Mouse (Mus musculus) left cerebral cortex, postnatal 14 days (tissue): Measurements from ENCODE around the gene Magoh. TPM values are rescaled to one million over a fixed set of nuclear protein-coding genes. Genes with fewer than 3 reads are reported as not detected.

Experiments
- DNase-seq, 2 experiments: peaks; one replicate each; pipeline ENCODE4 v3.0.0; 2021 to 2022; ENCODE audit warnings: low spot score in 2 of 2, mixed read lengths in 1 of 2
- intact Hi-C: fragments of 180-260 bp; cut with DNase I; formaldehyde crosslinking; loops from one replicate; pipeline ENCODE4 v1.15.1; 2025
- long read RNA-seq, 2 experiments: library from polyadenylated mRNA; stranded (forward); transcript quantifications; one replicate each; pipeline ENCODE4 v2.0.0; 2021
- total RNA-seq, 2 experiments: library from RNA; stranded (reverse); gene quantifications; 2 replicates each; pipeline ENCODE4 v1.2.3; 2021

Magoh gene
- total RNA-seq = 10 to 100 TPM; 38.0 to 40.0 TPM
- long read RNA-seq, experiment 1, transcript Magoh-201 (5 exons, 692 nt) = major isoform, 18 of 19 reads
- long read RNA-seq, experiment 1, partial matches to known transcripts = 0 of 19 reads
- long read RNA-seq, experiment 1, other reads (novel, unspliced or antisense) = 1 of 19 reads
- long read RNA-seq, experiment 2, transcript Magoh-201 (5 exons, 692 nt) = major isoform, 10 of 14 reads
- long read RNA-seq, experiment 2, partial matches to known transcripts = 1 of 14 reads
- long read RNA-seq, experiment 2, other reads (novel, unspliced or antisense) = 3 of 14 reads

DNA sequence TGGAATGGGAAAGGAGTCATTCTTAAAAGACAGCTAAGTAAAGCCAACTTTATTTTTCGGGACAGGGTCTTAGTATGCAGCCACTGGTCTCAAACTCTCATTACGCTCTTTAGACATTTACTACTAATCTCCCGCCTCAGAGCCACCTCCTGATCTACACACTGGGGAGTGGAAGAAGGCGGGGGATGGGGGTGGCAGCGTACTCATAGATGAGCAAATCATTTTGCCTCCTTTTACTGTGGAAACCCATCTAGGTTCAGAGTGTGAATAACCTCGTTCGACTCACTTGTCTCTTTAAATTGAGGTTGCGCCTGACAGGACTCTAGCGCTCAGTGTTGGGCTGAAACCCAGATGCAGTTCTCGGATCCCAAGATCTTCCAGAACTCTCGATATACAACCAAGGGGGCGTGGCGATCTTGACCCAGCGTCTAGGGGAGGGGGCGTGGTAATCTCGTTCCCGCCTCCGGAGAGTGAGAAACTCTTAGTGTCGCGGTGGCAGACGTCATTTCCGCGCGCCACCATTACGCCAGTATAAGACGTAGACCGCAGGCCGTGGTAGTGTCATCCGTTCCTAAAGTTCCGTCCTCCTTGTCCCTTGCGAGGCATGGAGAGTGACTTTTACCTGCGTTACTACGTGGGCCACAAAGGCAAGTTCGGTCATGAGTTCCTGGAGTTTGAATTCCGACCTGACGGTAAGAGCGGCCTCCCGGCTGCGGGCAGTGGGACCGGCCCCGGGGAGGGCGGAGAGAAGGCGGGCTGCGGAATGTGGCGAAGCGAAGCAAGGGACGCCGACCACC lies at the start of gene Magoh:
Gene Magoh, plus strand, starts transcription at position 502 of the 797 bp plus-strand sequence.
- peak; percentile 96 to 97 for DNase-seq
- intact Hi-C loops = no loop called here

DNA sequence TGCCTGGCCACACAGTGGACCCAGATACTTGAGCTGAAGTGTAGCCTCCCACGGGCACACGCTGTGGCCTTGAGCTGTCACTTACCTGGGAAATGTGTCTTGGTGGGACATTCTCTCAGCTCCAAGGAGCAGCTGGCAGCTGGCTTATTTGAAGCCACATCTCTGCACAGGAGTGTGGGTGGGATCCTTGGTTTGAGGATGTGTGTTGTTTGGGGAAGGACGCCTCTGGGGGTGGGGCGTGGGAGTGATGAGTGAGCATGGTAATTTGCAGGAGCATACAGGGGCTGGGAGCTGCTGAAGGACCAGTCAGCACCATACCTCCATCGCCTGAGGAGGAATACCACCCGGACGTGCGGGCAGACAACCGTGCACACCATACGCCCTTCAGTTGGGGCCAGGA lies 49.4 kb upstream of the Magoh start:
- intact Hi-C loops = no loop called here
- peak; percentile 47 to 70 for DNase-seq

DNA sequence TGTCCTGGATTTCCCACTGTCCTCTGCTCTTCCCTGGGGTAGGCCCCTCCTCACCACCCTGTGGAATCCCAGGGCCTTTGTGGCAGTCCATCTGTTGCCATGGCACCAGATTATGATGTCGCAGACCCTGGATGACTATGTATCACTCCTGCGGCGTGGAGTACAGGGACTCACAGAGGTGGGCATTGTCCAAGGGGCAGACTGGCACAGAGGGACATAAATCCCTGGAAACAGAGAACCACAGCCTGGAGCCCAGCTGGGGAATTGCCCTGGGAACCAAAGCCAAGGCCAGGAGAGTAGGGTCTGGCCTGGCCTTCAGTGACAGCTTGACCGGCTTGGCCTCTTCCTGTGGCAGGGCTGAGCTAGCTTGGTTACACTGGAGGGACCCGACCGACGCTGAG lies 48.7 kb upstream of the Magoh start:
- DNase-seq = no peak
- intact Hi-C loops = no loop called here

DNA sequence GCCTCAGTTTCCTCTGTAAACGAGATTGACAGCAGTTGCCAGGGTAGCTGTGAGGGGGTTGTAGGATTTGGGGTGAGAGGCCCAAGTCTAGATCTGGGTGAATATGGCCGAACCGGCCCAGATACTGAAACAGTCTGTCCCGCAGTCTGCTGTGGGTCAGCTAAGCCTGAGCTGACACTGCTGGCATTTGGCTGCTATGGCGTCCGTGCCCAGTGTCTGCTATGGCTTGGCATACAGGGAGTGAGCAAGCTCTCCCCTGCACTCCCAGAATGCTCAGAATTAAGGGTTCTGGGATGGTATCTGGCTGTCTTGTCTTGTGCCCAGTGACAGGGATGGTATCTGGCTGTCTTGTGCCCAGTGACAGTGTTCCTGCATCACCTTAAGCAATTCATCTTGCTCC lies 47.9 kb upstream of the Magoh start:
- no peak for DNase-seq
- intact Hi-C loops = no loop called here

DNA sequence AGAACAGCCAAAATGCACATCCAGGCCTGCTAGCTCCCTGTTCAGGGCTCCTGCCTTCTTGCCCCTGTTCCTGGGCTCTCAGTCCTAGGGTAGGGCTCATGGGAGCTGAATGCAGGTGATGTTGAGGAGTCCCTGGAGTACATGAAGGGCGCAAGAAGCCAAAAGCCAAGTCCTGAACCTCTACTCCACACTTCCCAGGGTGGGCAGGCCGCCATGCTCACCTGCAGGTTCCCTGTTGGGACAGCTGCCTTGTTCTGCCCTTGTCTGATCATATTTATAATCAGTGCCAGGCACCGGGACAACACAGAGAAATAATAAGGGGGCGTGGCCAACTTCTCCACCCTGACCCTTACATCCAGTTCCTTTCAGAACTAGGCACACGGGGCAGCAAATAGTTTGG lies 46.0 kb upstream of the Magoh start:
- DNase-seq = no peak
- intact Hi-C loops = no loop called here

DNA sequence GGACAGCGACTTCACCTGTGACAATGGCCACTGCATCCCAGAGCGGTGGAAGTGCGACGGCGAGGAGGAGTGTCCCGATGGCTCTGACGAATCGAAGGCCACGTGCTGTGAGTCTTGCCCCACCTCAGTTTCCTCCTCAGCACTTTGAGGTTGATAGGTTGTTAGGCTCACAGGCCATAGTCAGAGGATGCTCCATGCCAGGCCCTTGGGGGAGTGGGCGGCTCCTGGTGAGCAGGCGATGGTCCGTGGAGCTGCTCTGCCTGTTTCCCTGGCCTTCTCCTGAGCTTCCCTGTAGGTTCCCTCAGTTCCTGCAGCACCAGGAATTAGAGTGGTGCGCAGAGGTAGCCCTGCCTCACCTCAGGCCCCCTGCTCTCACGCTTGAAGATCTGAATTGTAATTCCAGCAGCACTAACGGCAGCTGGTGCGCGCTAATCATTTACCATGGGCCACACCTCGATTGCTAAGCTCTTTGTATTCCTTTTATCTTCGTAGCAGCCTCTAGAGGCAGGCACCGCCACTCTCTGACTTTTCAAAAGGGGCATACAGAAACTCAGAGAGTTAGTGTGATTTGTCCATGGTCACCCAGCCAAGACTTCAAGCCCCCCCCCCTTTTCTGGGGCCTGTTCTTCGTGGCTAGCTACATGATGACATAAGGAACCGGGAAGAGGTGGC lies 44.8 kb upstream of the Magoh start:
- DNase-seq = no peak
- intact Hi-C loops = no loop called here

DNA sequence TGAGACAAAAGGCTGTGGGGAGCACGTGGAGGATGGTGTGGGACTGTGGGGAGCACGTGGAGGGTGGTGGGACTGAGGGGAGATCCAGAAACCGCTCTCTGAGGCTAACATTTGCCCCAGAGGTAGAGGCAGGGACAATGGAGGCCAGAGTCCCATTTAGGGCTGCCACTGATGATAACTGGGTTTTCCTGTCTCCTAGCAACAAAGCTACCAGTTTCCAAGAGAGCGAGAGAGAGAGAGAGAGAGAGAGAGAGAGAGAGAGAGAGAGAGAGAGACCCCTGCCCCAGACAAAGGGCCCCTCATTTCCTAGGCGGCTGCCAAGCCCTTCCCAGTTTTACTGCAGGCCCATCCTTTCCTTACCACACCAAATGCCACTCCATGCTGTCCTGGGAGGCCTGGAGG lies 44.0 kb upstream of the Magoh start:
- DNase-seq = no peak
- intact Hi-C loops = no loop called here

DNA sequence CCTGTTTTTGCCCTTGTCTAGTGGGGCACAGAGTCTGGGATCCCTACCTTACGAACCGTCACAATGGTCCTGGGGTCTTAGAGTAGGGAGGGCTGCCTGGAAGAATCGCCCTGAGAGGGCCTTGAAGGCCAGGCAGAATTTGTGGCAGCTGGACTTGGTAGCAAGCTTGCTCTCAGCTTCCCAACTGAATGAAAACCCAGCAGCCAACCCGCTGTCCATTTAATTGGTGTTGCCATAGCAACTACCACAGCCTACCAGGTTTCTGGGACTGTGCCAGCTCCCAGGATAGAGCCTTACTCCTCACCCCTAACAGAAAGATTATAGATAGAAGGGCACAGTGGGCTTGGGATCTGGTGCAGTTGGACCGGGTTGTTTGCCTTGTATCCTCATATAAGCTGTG lies 42.8 kb upstream of the Magoh start:
- intact Hi-C loops = no loop called here
- peak; percentile 80 to 82 for DNase-seq

DNA sequence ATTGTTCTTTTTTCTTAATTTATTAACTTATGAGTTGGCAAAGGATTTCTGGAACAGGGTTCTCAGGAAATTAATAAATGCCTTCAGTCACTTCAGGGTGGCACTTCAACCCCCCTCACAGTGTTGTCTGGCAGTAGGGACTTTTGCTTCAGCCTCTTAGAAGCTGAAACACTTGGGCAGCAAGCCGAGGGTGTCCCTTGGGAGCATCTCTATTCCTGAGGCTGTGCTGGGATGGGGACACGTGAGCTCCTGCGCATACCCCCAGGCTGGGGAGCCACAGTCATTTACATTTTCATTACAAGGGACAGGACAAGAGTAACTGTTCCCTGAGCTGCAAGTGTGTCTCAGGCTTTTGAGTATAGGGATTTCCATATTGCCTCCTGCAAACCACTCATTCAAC lies 41.6 kb upstream of the Magoh start:
- intact Hi-C loops = no loop called here
- DNase-seq = no peak

DNA sequence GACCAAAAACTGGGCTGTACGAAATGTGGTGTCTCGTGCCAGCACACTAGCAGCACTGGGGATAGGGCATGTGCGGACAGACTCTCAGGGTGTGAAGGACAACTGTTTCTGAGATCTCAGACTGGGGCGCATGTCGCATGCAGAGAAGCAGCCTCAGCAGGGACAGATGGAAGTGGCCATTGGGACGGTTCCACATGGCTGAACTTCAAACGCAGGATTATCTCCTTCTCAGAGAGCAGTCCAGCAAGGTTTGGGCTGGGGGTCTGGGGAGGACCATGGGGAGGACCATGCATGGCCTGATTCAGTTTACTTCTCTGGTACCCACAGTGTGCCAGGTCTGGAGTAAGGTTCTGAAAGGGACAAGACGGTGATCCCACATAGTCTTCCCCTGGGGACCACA lies 35.9 kb upstream of the Magoh start:
- DNase-seq = no peak
- intact Hi-C loops = loop anchor here (5.0 kb wide), 1 partner anchor 41 kb away; the partner anchor contains the start of gene Lrp8

DNA sequence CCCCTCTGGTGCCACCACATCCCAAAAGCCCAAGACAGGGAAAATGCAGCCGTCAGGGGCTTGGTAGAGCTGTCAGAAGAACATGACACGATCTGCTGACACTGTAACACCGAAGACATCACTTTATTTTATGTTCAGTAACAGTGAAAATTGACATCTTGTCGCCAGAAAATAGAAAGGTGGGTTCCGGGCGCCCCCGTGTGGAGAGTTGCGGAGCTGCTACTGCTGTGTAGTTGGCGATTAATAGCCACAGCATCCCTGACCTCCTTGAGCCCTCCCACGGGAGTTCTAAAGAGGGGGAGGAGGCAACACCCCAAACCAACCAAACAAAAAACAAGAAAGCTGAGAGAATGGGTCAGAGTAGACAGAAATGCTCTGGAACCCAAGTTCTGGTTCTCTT lies 34.6 kb upstream of the Magoh start:
- peak; percentile 81 to 82 for DNase-seq
- intact Hi-C loops = loop anchor here (1.0 to 5.0 kb wide), 2 partner anchors 43 to 107 kb away; partner anchors contain the start of gene Lrp8

DNA sequence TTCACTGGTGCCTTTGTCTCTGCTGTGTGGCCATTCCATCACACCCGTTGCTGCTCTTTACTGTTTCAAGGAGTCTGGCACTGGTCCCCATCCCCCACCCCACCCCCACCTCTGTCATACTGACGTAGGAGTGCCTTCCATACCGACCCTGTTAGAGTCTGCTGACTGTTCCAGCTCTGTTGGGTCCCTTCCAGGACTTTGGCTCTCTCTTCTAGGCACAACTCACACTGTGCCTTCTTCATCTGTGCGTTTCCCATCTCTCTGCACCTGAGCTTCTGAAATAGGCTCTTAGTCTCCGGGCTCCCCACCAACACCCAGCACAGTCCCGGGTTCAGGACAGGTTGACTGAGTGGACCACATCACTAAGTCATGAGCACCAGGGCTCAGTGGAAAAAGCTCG lies 32.8 kb upstream of the Magoh start:
- intact Hi-C loops = no loop called here
- DNase-seq = no peak

DNA sequence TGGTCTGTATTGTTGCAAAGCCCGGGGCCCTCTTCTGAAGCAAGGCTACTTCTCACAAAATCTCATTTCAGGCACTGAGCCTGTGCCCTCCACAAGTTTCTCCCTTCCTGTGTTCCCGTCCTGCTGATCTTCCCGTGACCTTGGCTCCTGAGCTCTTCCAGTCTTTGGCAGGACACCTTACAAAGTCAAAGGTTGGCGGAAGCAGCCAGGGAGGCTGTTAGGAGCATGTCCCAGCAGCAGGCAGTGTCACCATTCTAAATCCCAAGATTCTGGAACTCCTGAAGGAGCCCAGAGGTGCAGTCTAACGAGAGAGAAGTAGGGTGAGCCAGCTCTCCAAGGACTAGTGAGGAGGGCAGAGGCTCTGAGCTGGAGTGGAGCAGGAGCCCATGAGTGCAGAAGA lies 31.0 kb upstream of the Magoh start:
- DNase-seq = no peak
- intact Hi-C loops = no loop called here

DNA sequence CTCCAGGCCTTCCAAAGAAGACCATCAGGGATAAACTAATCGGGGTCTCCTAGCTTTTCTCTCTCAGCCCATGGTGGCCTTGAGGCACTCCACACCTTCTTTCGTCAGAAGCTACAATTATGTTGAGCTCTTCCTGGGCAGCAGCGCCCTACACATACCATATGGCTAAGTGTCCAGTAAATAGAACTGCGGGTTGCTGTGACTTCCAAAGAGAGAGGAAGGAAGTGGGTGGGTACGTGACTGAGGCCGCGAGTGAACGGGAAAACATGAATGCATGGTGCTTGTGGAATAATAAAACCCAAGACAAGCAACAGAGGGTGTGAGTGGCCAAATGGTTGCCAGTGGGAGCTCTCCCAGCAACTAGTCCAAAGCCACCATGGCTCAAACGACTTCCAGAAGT lies 29.9 kb upstream of the Magoh start:
- intact Hi-C loops = no loop called here
- DNase-seq = no peak

DNA sequence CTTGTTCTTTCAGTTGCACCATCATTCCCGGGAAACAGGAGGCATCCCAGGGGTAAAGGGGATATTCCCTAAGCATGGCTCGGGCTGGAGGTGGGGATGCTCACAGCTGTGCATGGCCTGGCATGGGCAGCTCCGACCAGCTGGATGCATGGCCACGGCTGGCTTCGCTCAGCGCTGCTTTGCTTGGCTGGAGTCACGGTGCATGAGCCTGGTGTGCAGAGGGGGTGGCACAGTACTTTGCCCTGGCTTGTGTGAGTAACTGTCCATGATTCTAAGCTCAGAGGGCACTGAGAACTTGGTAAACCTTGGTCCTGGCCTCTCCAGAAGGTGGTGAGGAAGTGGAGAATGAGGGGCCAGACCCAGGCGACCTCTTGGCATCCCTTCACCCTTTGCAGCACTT lies 29.5 kb upstream of the Magoh start:
- intact Hi-C loops = no loop called here
- DNase-seq = no peak

DNA sequence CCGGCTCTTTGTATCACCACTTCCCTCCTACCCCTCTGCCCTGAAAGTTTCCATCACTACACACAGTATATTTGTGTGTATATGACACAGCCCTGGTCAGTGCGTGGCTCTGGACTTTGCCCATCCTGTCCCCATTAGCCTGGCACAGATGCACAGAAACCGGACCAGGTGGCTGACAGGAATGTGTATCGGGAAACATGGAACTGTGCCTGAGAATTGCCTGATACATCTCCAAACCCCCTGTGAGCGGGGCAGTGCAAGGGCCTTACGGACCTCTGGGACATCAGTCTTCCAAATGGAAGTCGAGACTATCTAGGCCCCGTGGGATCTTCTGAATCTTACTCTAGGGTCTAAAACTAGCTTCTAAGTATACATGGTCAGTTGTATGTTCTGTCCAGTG lies 26.2 kb upstream of the Magoh start:
- intact Hi-C loops = no loop called here
- DNase-seq = no peak

DNA sequence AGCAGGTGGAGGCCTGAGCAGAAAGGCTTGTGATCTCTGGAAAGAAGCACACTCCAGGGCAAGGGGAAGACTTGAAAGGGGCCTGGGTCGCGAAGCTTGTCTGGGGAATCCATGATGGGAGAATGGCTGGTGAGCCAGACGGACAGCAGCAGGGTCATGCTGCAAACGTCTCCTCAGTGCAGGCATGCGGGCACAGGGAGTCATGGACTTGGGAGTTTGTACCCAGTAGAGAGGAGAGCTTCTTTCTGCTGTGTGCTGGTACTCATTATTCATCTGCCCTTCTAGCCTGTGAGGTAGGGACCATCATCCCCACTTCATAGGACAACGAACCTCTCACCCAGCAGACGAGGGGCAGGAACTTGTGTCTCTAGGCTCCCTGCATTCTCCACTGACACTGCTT lies 25.7 kb upstream of the Magoh start:
- DNase-seq = no peak
- intact Hi-C loops = no loop called here

DNA sequence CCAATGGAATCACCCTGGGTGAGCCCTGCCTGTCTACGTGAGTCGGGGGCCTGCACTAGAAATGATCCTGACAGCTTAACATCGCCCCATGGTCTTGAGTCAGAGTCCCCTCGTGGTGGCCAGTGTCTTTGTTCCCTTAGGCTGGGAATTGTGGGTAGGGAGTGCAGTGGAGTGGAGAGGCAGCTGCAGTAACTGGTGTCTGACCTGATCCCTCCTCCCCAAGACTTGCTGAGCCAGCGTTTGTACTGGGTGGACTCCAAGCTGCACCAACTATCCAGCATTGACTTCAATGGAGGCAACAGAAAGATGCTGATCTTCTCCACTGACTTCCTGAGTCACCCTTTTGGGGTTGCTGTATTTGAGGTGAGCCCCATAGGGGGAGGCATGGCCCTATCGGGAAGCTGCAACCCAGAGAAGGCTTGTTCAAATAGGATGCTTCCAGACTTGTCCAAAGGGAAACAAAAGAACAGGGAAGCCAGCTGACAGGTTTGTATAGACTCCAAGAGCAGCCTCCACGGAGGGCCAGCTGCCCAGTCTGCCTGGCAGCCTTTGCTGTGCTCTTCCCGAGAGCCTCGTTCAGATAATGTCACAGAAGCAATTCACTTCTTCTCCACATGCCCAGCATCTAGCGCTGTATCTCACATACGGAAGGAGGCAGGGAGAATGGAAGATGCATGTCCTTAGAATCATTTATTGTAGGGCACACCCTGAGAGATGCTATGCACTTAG lies 22.4 kb upstream of the Magoh start:
- intact Hi-C loops = no loop called here
- peak in 1 of 2 experiments; percentile 52 for DNase-seq

DNA sequence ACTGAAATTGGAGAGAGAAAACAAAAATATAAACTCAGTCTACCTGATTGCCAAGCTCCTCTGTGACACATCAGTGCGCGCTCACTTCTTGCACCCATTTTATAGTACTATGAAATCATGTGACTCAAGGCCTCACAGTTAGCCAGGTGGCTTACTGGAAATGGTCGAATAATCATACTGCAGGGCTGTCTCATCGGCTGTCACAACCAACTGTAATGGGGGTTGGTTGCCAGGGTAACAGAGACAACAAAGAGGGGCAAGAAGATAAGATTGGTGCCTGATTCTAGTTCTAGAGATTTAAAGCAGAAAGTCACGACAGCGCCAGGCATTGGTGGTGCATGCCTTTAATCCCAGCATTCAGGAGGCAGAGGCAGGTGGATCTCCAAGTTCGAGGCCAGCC lies 20.6 kb upstream of the Magoh start:
- intact Hi-C loops = no loop called here
- no peak for DNase-seq

DNA sequence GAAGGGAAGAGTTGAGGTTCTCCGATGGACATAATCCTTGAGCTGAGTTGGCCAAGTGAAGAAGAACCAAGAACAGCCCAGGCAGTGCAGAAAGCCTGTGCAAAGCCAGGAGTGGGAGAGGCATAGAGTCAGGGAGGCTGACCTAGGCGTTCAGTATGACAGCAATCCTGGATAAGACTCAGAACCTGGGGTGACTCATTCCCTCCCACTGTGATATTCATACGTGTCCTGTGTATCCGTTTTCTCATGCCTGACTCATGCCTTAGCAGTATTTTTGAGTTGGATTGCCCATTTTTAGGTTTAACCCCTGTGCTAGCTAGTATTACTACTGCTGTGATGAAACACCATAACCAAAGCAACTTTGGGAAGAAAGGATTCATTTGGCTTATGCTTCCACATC lies 14.7 kb upstream of the Magoh start:
- intact Hi-C loops = no loop called here
- no peak for DNase-seq
